Mouse (Mus musculus): ENCODE results near the gene Babam1. TPM values are rescaled to one million over a fixed set of nuclear protein-coding genes. Genes with fewer than 3 reads are reported as not detected.

Gene Babam1
- polyA plus RNA-seq, 1 experiment: 118 TPM

GRCm38 (mm10) chr8:71397701-71398100, 1.0 kb downstream of the Babam1 start:
- peak overlapping the region; percentile 34 for H3ac ChIP-seq (ENCODE audit: control insufficient read depth, insufficient read length, low read depth)

GRCm38 (mm10) chr8:71400826-71401225, 4.2 kb downstream of the Babam1 start:
- TF ChIP-seq MYOD1 (IDR thresholded peaks at IDR 0.05; ENCODE audit: control insufficient read depth, insufficient read length, low read depth) (no peak), MYOG (IDR thresholded peaks at IDR 0.05; ENCODE audit: control insufficient read depth, extremely low read depth, insufficient read length) (no peak), USF1 (IDR thresholded peaks at IDR 0.05; ENCODE audit: low read depth) (no peak), CTCF (IDR thresholded peaks at IDR 0.05; ENCODE audit: control insufficient read depth, insufficient read depth, insufficient read length) (no peak), FOSL1 (IDR thresholded peaks at IDR 0.05; ENCODE audit: insufficient read depth, low read length, poor library complexity, severe bottlenecking) (no peak), MAX (IDR thresholded peaks at IDR 0.05) (no peak), CEBPB (IDR thresholded peaks at IDR 0.05; ENCODE audit: low read depth) (no peak)
- peaks cover 5% of the 10 kb centered on the region for H3K79me3 ChIP-seq (ENCODE audit: low read depth)

More at GRCm38 (mm10) chr8:71397701-71398100, 1.0 kb downstream of the Babam1 start:
- peaks cover 13% of the 10 kb centered on the region for H3K36me3 ChIP-seq (ENCODE audit: control insufficient read depth, insufficient read depth)
- peaks cover 17% of the 10 kb centered on the region for H3K79me2 ChIP-seq (ENCODE audit: control insufficient read depth, insufficient read depth)
- H3K79me3 ChIP-seq (ENCODE audit: low read depth): peaks cover 5% of the 10 kb centered on the region
- no peak for TF ChIP-seq CEBPB (IDR thresholded peaks at IDR 0.05; ENCODE audit: low read depth)
- no peak for TF ChIP-seq FOSL1 (IDR thresholded peaks at IDR 0.05; ENCODE audit: insufficient read depth, low read length, poor library complexity, severe bottlenecking)
- no peak for TF ChIP-seq USF1 (IDR thresholded peaks at IDR 0.05; ENCODE audit: low read depth)
- no peak for TF ChIP-seq MYOD1 (IDR thresholded peaks at IDR 0.05; ENCODE audit: control insufficient read depth, insufficient read length, low read depth)
- no peak for TF ChIP-seq MAX (IDR thresholded peaks at IDR 0.05)
- no peaks in the 10 kb centered on the region for H3K27me3 ChIP-seq (ENCODE audit: control insufficient read depth, insufficient read depth, insufficient read length)
- peak overlapping the region; percentile 84 for H3K4me3 ChIP-seq (ENCODE audit: insufficient read depth, poor library complexity, severe bottlenecking)

GRCm38 (mm10) chr8:71401454-71401853, 4.8 kb downstream of the Babam1 start:
- TF ChIP-seq MYOG (IDR thresholded peaks at IDR 0.05; ENCODE audit: control insufficient read depth, extremely low read depth, insufficient read length) (no peak), FOSL1 (IDR thresholded peaks at IDR 0.05; ENCODE audit: insufficient read depth, low read length, poor library complexity, severe bottlenecking) (no peak), USF1 (IDR thresholded peaks at IDR 0.05; ENCODE audit: low read depth) (no peak), CEBPB (IDR thresholded peaks at IDR 0.05; ENCODE audit: low read depth) (no peak), MYOD1 (IDR thresholded peaks at IDR 0.05; ENCODE audit: control insufficient read depth, insufficient read length, low read depth) (no peak), MAX (IDR thresholded peaks at IDR 0.05) (no peak), CTCF (IDR thresholded peaks at IDR 0.05; ENCODE audit: control insufficient read depth, insufficient read depth, insufficient read length) (no peak)
- H3K36me3 ChIP-seq (ENCODE audit: control insufficient read depth, insufficient read depth): peaks cover 13% of the 10 kb centered on the region
- no peak overlapping the region for H3K4me3 ChIP-seq (ENCODE audit: insufficient read depth, poor library complexity, severe bottlenecking)
- peaks cover 21% of the 10 kb centered on the region for H3K79me2 ChIP-seq (ENCODE audit: control insufficient read depth, insufficient read depth)
- H3ac ChIP-seq (ENCODE audit: control insufficient read depth, insufficient read length, low read depth): no peak overlapping the region
- no peaks in the 10 kb centered on the region for H3K27me3 ChIP-seq (ENCODE audit: control insufficient read depth, insufficient read depth, insufficient read length)
- H3K79me3 ChIP-seq (ENCODE audit: low read depth): peaks cover 8% of the 10 kb centered on the region

More at GRCm38 (mm10) chr8:71400826-71401225, 4.2 kb downstream of the Babam1 start:
- H3K36me3 ChIP-seq (ENCODE audit: control insufficient read depth, insufficient read depth): peaks cover 13% of the 10 kb centered on the region
- no peaks in the 10 kb centered on the region for H3K27me3 ChIP-seq (ENCODE audit: control insufficient read depth, insufficient read depth, insufficient read length)
- peaks cover 17% of the 10 kb centered on the region for H3K79me2 ChIP-seq (ENCODE audit: control insufficient read depth, insufficient read depth)
- no peak overlapping the region for H3K4me3 ChIP-seq (ENCODE audit: insufficient read depth, poor library complexity, severe bottlenecking)
- H3ac ChIP-seq (ENCODE audit: control insufficient read depth, insufficient read length, low read depth): no peak overlapping the region

GRCm38 (mm10) chr8:71402446-71402964, 5.8 kb downstream of the Babam1 start:
- no peak overlapping the region for H3K4me3 ChIP-seq (ENCODE audit: insufficient read depth, poor library complexity, severe bottlenecking)
- no peaks in the 10 kb centered on the region for H3K27me3 ChIP-seq (ENCODE audit: control insufficient read depth, insufficient read depth, insufficient read length)
- H3K79me3 ChIP-seq (ENCODE audit: low read depth): peaks cover 9% of the 10 kb centered on the region
- peaks cover 24% of the 10 kb centered on the region for H3K79me2 ChIP-seq (ENCODE audit: control insufficient read depth, insufficient read depth)
- H3ac ChIP-seq (ENCODE audit: control insufficient read depth, insufficient read length, low read depth): no peak overlapping the region
- TF ChIP-seq FOSL1 (IDR thresholded peaks at IDR 0.05; ENCODE audit: insufficient read depth, low read length, poor library complexity, severe bottlenecking) (no peak), CTCF (IDR thresholded peaks at IDR 0.05; ENCODE audit: control insufficient read depth, insufficient read depth, insufficient read length) (no peak), CEBPB (IDR thresholded peaks at IDR 0.05; ENCODE audit: low read depth) (no peak), MAX (IDR thresholded peaks at IDR 0.05) (no peak), MYOG (IDR thresholded peaks at IDR 0.05; ENCODE audit: control insufficient read depth, extremely low read depth, insufficient read length) (no peak), USF1 (IDR thresholded peaks at IDR 0.05; ENCODE audit: low read depth) (no peak)
- H3K36me3 ChIP-seq (ENCODE audit: control insufficient read depth, insufficient read depth): peaks cover 20% of the 10 kb centered on the region

- Histone ChIP-seq H3K79me3 (ENCODE audit: low read depth) (peaks cover 6% of the 10 kb centered on the region), H3K27me3 (ENCODE audit: control insufficient read depth, insufficient read depth, insufficient read length) (no peaks in the 10 kb centered on the region), H3K4me3 (ENCODE audit: insufficient read depth, poor library complexity, severe bottlenecking) (no peak overlapping the region), H3K36me3 (ENCODE audit: control insufficient read depth, insufficient read depth) (peaks cover 26% of the 10 kb centered on the region), H3ac (ENCODE audit: control insufficient read depth, insufficient read length, low read depth) (no peak overlapping the region), H3K79me2 (ENCODE audit: control insufficient read depth, insufficient read depth) (peaks cover 23% of the 10 kb centered on the region)
- TF ChIP-seq CTCF (IDR thresholded peaks at IDR 0.05; ENCODE audit: control insufficient read depth, insufficient read depth, insufficient read length) (no peak), MAX (IDR thresholded peaks at IDR 0.05) (no peak), MYOG (IDR thresholded peaks at IDR 0.05; ENCODE audit: control insufficient read depth, extremely low read depth, insufficient read length) (no peak), FOSL1 (IDR thresholded peaks at IDR 0.05; ENCODE audit: insufficient read depth, low read length, poor library complexity, severe bottlenecking) (no peak), USF1 (IDR thresholded peaks at IDR 0.05; ENCODE audit: low read depth) (no peak), MYOD1 (IDR thresholded peaks at IDR 0.05; ENCODE audit: control insufficient read depth, insufficient read length, low read depth) (no peak), CEBPB (IDR thresholded peaks at IDR 0.05; ENCODE audit: low read depth) (no peak)
These were observed 6.6 kb downstream of the Babam1 start for GRCm38 (mm10) chr8:71403107-71403885.
